Mouse (Mus musculus) hindlimb bud, embryonic 11.5 days (tissue): ENCODE data around the gene Nav2.

Experiments used
- DNase-seq: peaks from one replicate; pipeline ENCODE4 v3.0.0-alpha.2; 2012; ENCODE audit warnings: low read depth, low spot score; ENCODE audit errors: extremely low spot score

The Nav2 gene

GRCm38 (mm10) chr7:49315033-49315432, 406.5 kb downstream of the Nav2 start:
- no peak for DNase-seq

- no peak for DNase-seq
These were observed 408.1 kb downstream of the Nav2 start for GRCm38 (mm10) chr7:49316600-49316999.

- DNase-seq = no peak
These were observed 409.8 kb downstream of the Nav2 start for GRCm38 (mm10) chr7:49318183-49318897.

- DNase-seq = no peak
These were observed 410.4 kb downstream of the Nav2 start for GRCm38 (mm10) chr7:49318898-49319293.

GRCm38 (mm10) chr7:49319981-49320380, 411.5 kb downstream of the Nav2 start:
- DNase-seq = no peak

GRCm38 (mm10) chr7:49321124-49321531, 412.6 kb downstream of the Nav2 start:
- DNase-seq = no peak

- no peak for DNase-seq
These were observed 413.7 kb downstream of the Nav2 start for GRCm38 (mm10) chr7:49322179-49322578.

- no peak for DNase-seq
These were observed 416.1 kb downstream of the Nav2 start for GRCm38 (mm10) chr7:49324575-49324974.

- no peak for DNase-seq
These were observed 417.7 kb downstream of the Nav2 start for GRCm38 (mm10) chr7:49326136-49326722.

- no peak for DNase-seq
These were observed 418.6 kb downstream of the Nav2 start for GRCm38 (mm10) chr7:49326967-49327742.

- DNase-seq = no peak
These were observed 421.7 kb downstream of the Nav2 start for GRCm38 (mm10) chr7:49330181-49330580.

GRCm38 (mm10) chr7:49331939-49332338, 423.4 kb downstream of the Nav2 start:
- DNase-seq = no peak

GRCm38 (mm10) chr7:49332644-49333043, 424.1 kb downstream of the Nav2 start:
- DNase-seq = no peak

- DNase-seq = no peak
These were observed 425.6 kb downstream of the Nav2 start for GRCm38 (mm10) chr7:49334163-49334562.

GRCm38 (mm10) chr7:49335056-49335455, 426.5 kb downstream of the Nav2 start:
- no peak for DNase-seq

- no peak for DNase-seq
These were observed 428.2 kb downstream of the Nav2 start for GRCm38 (mm10) chr7:49336725-49337124.

GRCm38 (mm10) chr7:49337710-49338109, 429.2 kb downstream of the Nav2 start:
- DNase-seq = no peak

GRCm38 (mm10) chr7:49339953-49340352, 431.4 kb downstream of the Nav2 start:
- no peak for DNase-seq

GRCm38 (mm10) chr7:49341151-49341918, 432.8 kb downstream of the Nav2 start:
- DNase-seq = no peak

- no peak for DNase-seq
These were observed 433.5 kb downstream of the Nav2 start for GRCm38 (mm10) chr7:49341919-49342529.

- no peak for DNase-seq
These were observed 434.1 kb downstream of the Nav2 start for GRCm38 (mm10) chr7:49342556-49343080.
